Mouse (Mus musculus) lung, adult 2 months (tissue): ENCODE results near the gene Ncor1.

Experiments used
- CTCF ChIP-seq: fragments of 200-500 bp; IDR thresholded peaks from 2 replicates; pipeline ENCODE4 v1.5.1; 2011; ENCODE audit warnings: mild to moderate bottlenecking, low read length, control low read depth; ENCODE audit not compliant: insufficient read depth
- POLR2A ChIP-seq: fragments of 200-500 bp; IDR thresholded peaks from 2 replicates; pipeline ENCODE4 v1.6.1; 2011; ENCODE audit warnings: low read depth, mild to moderate bottlenecking, control low read depth, low read length, borderline replicate concordance; ENCODE audit errors: extremely low read depth

- TF ChIP-seq POLR2A: peak; percentile 83; the same call in 1 of the 2 replicates
- TF ChIP-seq CTCF: peak; percentile 43
Observed at GRCm38 (mm10) chr11:62280675-62281600, 177.4 kb downstream of the Ncor1 start, which contains the start of the genes Zswim7 and Ttc19.
